Mouse (Mus musculus) CH12.LX (cell line): ENCODE results near the gene Brd3os. TPM values are rescaled to one million over a fixed set of nuclear protein-coding genes. Genes with fewer than 3 reads are reported as not detected.
A peak's percentile ranks its signal among the peaks of the same experiment; 100 is the strongest.

ENCODE experiments used
- DNase-seq: peaks from one replicate; pipeline ENCODE4 v3.0.0-alpha.2; 2013; ENCODE audit errors: extremely low read depth
- H3K27ac ChIP-seq: 2 replicates; pipeline ENCODE4 v1.5.1; 2012; ENCODE audit warnings: low read depth, mild to moderate bottlenecking, control low read depth, moderate library complexity; ENCODE audit not compliant: insufficient read depth
- H3K27me3 ChIP-seq: replicated peaks from 2 replicates; pipeline ENCODE3; 2012; ENCODE audit warnings: inconsistent platforms
- H3K36me3 ChIP-seq, 2 experiments: replicated peaks in 1 of 2; 2 replicates each; pipeline versions ENCODE3 to v1.6.1; 2012; ENCODE audit warnings: inconsistent platforms in 1 of 2, low read length in 1 of 2, mild to moderate bottlenecking in 1 of 2, mixed read lengths in 1 of 2, moderate library complexity in 1 of 2; ENCODE audit not compliant: control insufficient read depth in 1 of 2, insufficient read depth in 1 of 2
- H3K4me1 ChIP-seq, 2 experiments: 2 replicates each; pipeline ENCODE4 v1.6.1; 2012; ENCODE audit warnings: inconsistent platforms in 1 of 2, moderate library complexity in 1 of 2; ENCODE audit not compliant: insufficient read depth in 2 of 2, control insufficient read depth in 1 of 2
- H3K4me2 ChIP-seq: 2 replicates; pipeline ENCODE4 v1.6.1; 2012; ENCODE audit warnings: low read depth, mild to moderate bottlenecking, control low read depth; ENCODE audit not compliant: poor library complexity, insufficient read depth, severe bottlenecking
- H3K4me3 ChIP-seq, 3 experiments: fragments of 150-350 bp in 1 of 3; sonication (generic) in 1 of 3; replicated peaks in 1 of 3; 2 replicates each; pipeline versions ENCODE3 to v1.5.1; 2011 to 2012; ENCODE audit warnings: low read depth in 2 of 3, low read length in 2 of 3, mild to moderate bottlenecking in 2 of 3, moderate library complexity in 2 of 3, control low read depth in 1 of 3, improper control_type of control experiment in 1 of 3, inconsistent platforms in 1 of 3, mixed read lengths in 1 of 3; ENCODE audit not compliant: poor library complexity in 1 of 3
- H3K79me2 ChIP-seq: replicated peaks from 2 replicates; pipeline ENCODE4 v1.6.1; 2012; ENCODE audit warnings: mild to moderate bottlenecking, moderate library complexity; ENCODE audit not compliant: control insufficient read depth, poor library complexity, insufficient read depth, severe bottlenecking; ENCODE audit errors: extremely low read depth
- H3K9ac ChIP-seq: 2 replicates; pipeline ENCODE4 v1.6.1; 2012; ENCODE audit warnings: low read depth, mild to moderate bottlenecking, control low read depth, moderate library complexity; ENCODE audit not compliant: insufficient read depth
- H3K9me3 ChIP-seq: replicated peaks from 2 replicates; pipeline ENCODE3; 2012; ENCODE audit warnings: low read length, inconsistent platforms, mixed read lengths
- BHLHE40 ChIP-seq: IDR thresholded peaks from 2 replicates; pipeline ENCODE4 v1.6.1; 2011; ENCODE audit warnings: mild to moderate bottlenecking, low read depth, low read length, improper control_type of control experiment
- CHD1 ChIP-seq: IDR thresholded peaks from 2 replicates; pipeline ENCODE4 v1.6.1; 2012; ENCODE audit warnings: low read depth, low read length, improper control_type of control experiment, inconsistent platforms
- CHD2 ChIP-seq: IDR thresholded peaks from 2 replicates; pipeline ENCODE4 v1.6.1; 2011; ENCODE audit warnings: low read length, improper control_type of control experiment
- E2F4 ChIP-seq: IDR thresholded peaks from 2 replicates; pipeline ENCODE4 v1.6.1; 2011; ENCODE audit warnings: low read depth, low read length, improper control_type of control experiment; ENCODE audit not compliant: insufficient replicate concordance
- ELF1 ChIP-seq: IDR thresholded peaks from 2 replicates; pipeline ENCODE4 v1.6.1; 2014; ENCODE audit warnings: low read depth, mild to moderate bottlenecking, inconsistent platforms, low read length, improper control_type of control experiment
- EP300 ChIP-seq: IDR thresholded peaks from 2 replicates; pipeline ENCODE4 v1.6.1; 2011; ENCODE audit warnings: low read length, improper control_type of control experiment
- ETS1 ChIP-seq: conservative IDR thresholded peaks from 2 replicates; pipeline ENCODE4 v1.6.1; 2012; ENCODE audit warnings: low read depth, mild to moderate bottlenecking, inconsistent platforms, low read length, improper control_type of control experiment, moderate library complexity
- HCFC1 ChIP-seq: IDR thresholded peaks from 2 replicates; pipeline ENCODE4 v1.6.1; 2012; ENCODE audit warnings: low read depth, mild to moderate bottlenecking, inconsistent platforms, low read length, improper control_type of control experiment
- IRF4 ChIP-seq: IDR thresholded peaks from 2 replicates; pipeline ENCODE4 v1.6.1; 2014; ENCODE audit warnings: low read depth, mild to moderate bottlenecking, inconsistent platforms, low read length, improper control_type of control experiment
- JUN ChIP-seq: IDR thresholded peaks from 2 replicates; pipeline ENCODE4 v1.6.1; 2011; ENCODE audit warnings: low read depth, mild to moderate bottlenecking, low read length, improper control_type of control experiment, moderate library complexity; ENCODE audit not compliant: insufficient read depth
- MXI1 ChIP-seq: IDR thresholded peaks from 2 replicates; pipeline ENCODE4 v1.6.1; 2011; ENCODE audit warnings: mild to moderate bottlenecking, low read depth, low read length, improper control_type of control experiment
- NELFE ChIP-seq: IDR thresholded peaks from 2 replicates; pipeline ENCODE4 v1.6.1; 2011; ENCODE audit warnings: low read depth, low read length, improper control_type of control experiment
- NRF1 ChIP-seq: IDR thresholded peaks from 2 replicates; pipeline ENCODE4 v1.6.1; 2014; ENCODE audit warnings: low read depth, mild to moderate bottlenecking, inconsistent platforms, low read length, improper control_type of control experiment, moderate library complexity
- POLR2AphosphoS2 ChIP-seq: IDR thresholded peaks from 2 replicates; pipeline ENCODE4 v1.6.1; 2011; ENCODE audit warnings: low read depth, low read length, improper control_type of control experiment
- RAD21 ChIP-seq: IDR thresholded peaks from 2 replicates; pipeline ENCODE4 v1.6.1; 2011; ENCODE audit warnings: low read depth, mild to moderate bottlenecking, low read length, improper control_type of control experiment, moderate library complexity
- SMC3 ChIP-seq: IDR thresholded peaks from 2 replicates; pipeline ENCODE4 v1.6.1; 2011; ENCODE audit warnings: low read depth, low read length, improper control_type of control experiment
- TBP ChIP-seq: conservative IDR thresholded peaks from 2 replicates; pipeline ENCODE4 v1.6.1; 2011; ENCODE audit warnings: low read depth, low read length, improper control_type of control experiment
- USF1 ChIP-seq: IDR thresholded peaks from 2 replicates; pipeline ENCODE4 v1.6.1; 2014; ENCODE audit warnings: low read depth, mild to moderate bottlenecking, inconsistent platforms, low read length, improper control_type of control experiment
- USF2 ChIP-seq: conservative IDR thresholded peaks from 2 replicates; pipeline ENCODE4 v1.6.1; 2011; ENCODE audit warnings: low read depth, low read length, improper control_type of control experiment
- ZMIZ1 ChIP-seq: IDR thresholded peaks from 2 replicates; pipeline ENCODE4 v1.6.1; 2012; ENCODE audit warnings: low read depth, mild to moderate bottlenecking, inconsistent platforms, low read length, improper control_type of control experiment
- dilution Hi-C: fragments of 300-500 bp; cut with MboI; formaldehyde crosslinking; loops from 2 replicates; pipeline ENCODE4 v1.14.3; 2020; ENCODE audit warnings: low sequenced_read_pairs; ENCODE audit not compliant: extremely low pct_unique_long_range_greater_than_20kb, extremely low pct_ligation_motif_present
- in situ Hi-C: fragments of 300-500 bp; cut with MboI; formaldehyde crosslinking; loops from 3 replicates; pipeline ENCODE4 v1.14.3; 2019; ENCODE audit warnings: low sequenced_read_pairs, low pct_ligation_motif_present, low pct_unique_long_range_greater_than_20kb, mixed read lengths
- polyA plus RNA-seq: library from polyadenylated mRNA; unstranded; fragments of >175 nt; gene quantifications from 2 replicates; pipeline ENCODE4 v1.2.1, GENCODE M21; 2012; ENCODE audit warnings: low read depth; ENCODE audit not compliant: insufficient read length
- total RNA-seq, 2 experiments: library from RNA; depleted of rRNA; stranded (reverse); fragments of 300-350 nt in 1 of 2; fragments of >200 nt in 1 of 2; gene quantifications; 2 replicates each; pipeline ENCODE4 v1.2.3; 2012 to 2014

The Brd3os gene
- total and polyA plus RNA-seq, 3 experiments = 1.2 to 2.1 (median 1.8) TPM

GRCm38 (mm10) chr2:27421293-27422068 is 20.6 kb upstream of the Brd3os start:
- peaks cover 100% of the 10 kb centered on the region for H3K79me2 ChIP-seq
- no peaks in the 10 kb centered on the region for H3K9me3 ChIP-seq
- no peak for DNase-seq
- no peak for TF ChIP-seq CHD2
- no peak for TF ChIP-seq SMC3
- no peak for TF ChIP-seq E2F4
- no peak for TF ChIP-seq EP300
- TF ChIP-seq HCFC1 = no peak
- no peak for TF ChIP-seq USF2
- TF ChIP-seq TBP = no peak
- no peak for TF ChIP-seq NELFE
- no peak for TF ChIP-seq USF1
- no peak for TF ChIP-seq MXI1
- TF ChIP-seq NRF1 = no peak
- no peak for TF ChIP-seq ELF1
- no peak for TF ChIP-seq IRF4
- no peak for TF ChIP-seq ZMIZ1
- no peak for TF ChIP-seq POLR2AphosphoS2
- no peak for TF ChIP-seq ETS1
- TF ChIP-seq, all 38 proteins: peak for 0
- no peak overlapping the region for H3K4me3 ChIP-seq
- H3K4me1 ChIP-seq = peaks cover 42 to 75% of the 10 kb centered on the region in 2 experiments
- no peak overlapping the region for H3K27ac ChIP-seq
- peaks cover 2 to 39% of the 10 kb centered on the region in 2 experiments for H3K36me3 ChIP-seq
- dilution Hi-C loops (no loop called here), in situ Hi-C loops (loop anchor here (5.0 kb wide), 1 partner anchor 139 kb away; no protein-coding TSS in a partner anchor)
- H3K27me3 ChIP-seq = no peaks in the 10 kb centered on the region
- H3K9ac ChIP-seq = no peak overlapping the region; the same call in 1 of the 2 replicates
- H3K4me2 ChIP-seq = no peak overlapping the region

DNA sequence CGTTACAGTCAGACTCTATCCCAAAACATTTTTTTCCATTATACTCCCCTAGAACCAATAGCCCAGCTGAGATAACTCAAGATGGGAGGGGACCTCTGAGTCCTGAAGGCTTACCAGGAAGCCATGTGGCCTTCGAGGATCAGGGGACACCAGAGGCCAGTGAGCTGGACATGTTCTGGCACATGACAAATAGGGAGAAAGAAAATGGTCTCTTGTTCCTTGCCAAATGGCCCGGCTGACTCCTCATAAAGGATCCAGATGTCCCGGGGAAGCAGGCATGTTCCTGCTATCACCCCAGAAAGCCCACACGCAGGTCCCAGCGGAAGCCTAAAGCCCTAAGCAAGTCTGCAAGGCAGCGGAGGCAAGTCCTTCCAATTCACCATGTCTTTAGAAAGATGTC is 18.5 kb upstream of the Brd3os start:
- peaks cover 2 to 37% of the 10 kb centered on the region in 2 experiments for H3K36me3 ChIP-seq
- H3K4me2 ChIP-seq = peak overlapping the region; percentile 89
- H3K4me1 ChIP-seq = peaks cover 34 to 64% of the 10 kb centered on the region in 2 experiments
- H3K27ac ChIP-seq = no peak overlapping the region
- dilution Hi-C loops (no loop called here), in situ Hi-C loops (loop anchor here (5.0 kb wide), 1 partner anchor 141 kb away; no protein-coding TSS in a partner anchor)
- no peaks in the 10 kb centered on the region for H3K27me3 ChIP-seq
- TF ChIP-seq E2F4 (no peak), BHLHE40 (no peak), JUN (no peak), HCFC1 (no peak), CHD1 (no peak), RAD21 (no peak), MXI1 (no peak)
- H3K79me2 ChIP-seq = peaks cover 82% of the 10 kb centered on the region
- no peak for DNase-seq
- no peaks in the 10 kb centered on the region for H3K9me3 ChIP-seq
- H3K4me3 ChIP-seq = peak overlapping the region; percentile 67 to 91 (median 85)
- H3K9ac ChIP-seq = peak overlapping the region; percentile 92
